Mouse (Mus musculus) midbrain, embryonic 15.5 days (tissue): ENCODE measurements around the gene Kcnd3. TPM values are rescaled to one million over a fixed set of nuclear protein-coding genes. Genes with fewer than 3 reads are reported as not detected.

ENCODE experiments used
- ATAC-seq: fragments of 200-750 bp; cut with Nextera tagmentation; replicated peaks from 2 replicates; pipeline ENCODE4 v1.8.0; 2017; ENCODE audit warnings: moderate TSS enrichment
- H3K27ac ChIP-seq: fragments of 300-500 bp; sonication (generic); 2 replicates; pipeline ENCODE4 v1.5.1; 2015; ENCODE audit warnings: mild to moderate bottlenecking, inconsistent platforms
- H3K27me3 ChIP-seq: fragments of 300-500 bp; sonication (generic); replicated peaks from 2 replicates; pipeline ENCODE4 v1.6.1; 2015; ENCODE audit warnings: inconsistent platforms
- H3K36me3 ChIP-seq: fragments of 300-500 bp; sonication (generic); replicated peaks from 2 replicates; pipeline ENCODE4 v1.6.1; 2015; ENCODE audit warnings: inconsistent platforms
- H3K4me1 ChIP-seq: fragments of 300-500 bp; sonication (generic); 2 replicates; pipeline ENCODE4 v1.6.1; 2015; ENCODE audit warnings: inconsistent platforms
- H3K4me2 ChIP-seq: fragments of 300-500 bp; sonication (generic); 2 replicates; pipeline ENCODE4 v1.6.1; 2015; ENCODE audit warnings: inconsistent platforms, mild to moderate bottlenecking, moderate library complexity
- H3K4me3 ChIP-seq: fragments of 300-500 bp; sonication (generic); 2 replicates; pipeline ENCODE4 v1.5.1; 2015; ENCODE audit warnings: mild to moderate bottlenecking, inconsistent platforms
- H3K9ac ChIP-seq: fragments of 300-500 bp; sonication (generic); 2 replicates; pipeline ENCODE4 v1.6.1; 2015; ENCODE audit warnings: mild to moderate bottlenecking, inconsistent platforms
- H3K9me3 ChIP-seq: fragments of 300-500 bp; sonication (generic); 2 replicates; pipeline ENCODE4 v1.6.1; 2016; ENCODE audit warnings: inconsistent platforms
- WGBS: fragments of 180-500 bp; shearing (Covaris S2); methylation state at CpG from one replicate; pipeline ENCODE4 v1.1.7; 2015; ENCODE audit warnings: mixed read lengths; 5-methylcytosine and 5-hydroxymethylcytosine counted together
- polyA plus RNA-seq: library from polyadenylated mRNA; unstranded; fragments of >200 nt; fragmentation: Nextera tagmentation; extraction: Ambion mirVana; gene quantifications from 2 replicates; pipeline ENCODE4 v1.2.1, GENCODE M21; 2015

Gene Kcnd3
- polyA plus RNA-seq, 1 experiment from 2014 or later: 12.5 TPM

DNA sequence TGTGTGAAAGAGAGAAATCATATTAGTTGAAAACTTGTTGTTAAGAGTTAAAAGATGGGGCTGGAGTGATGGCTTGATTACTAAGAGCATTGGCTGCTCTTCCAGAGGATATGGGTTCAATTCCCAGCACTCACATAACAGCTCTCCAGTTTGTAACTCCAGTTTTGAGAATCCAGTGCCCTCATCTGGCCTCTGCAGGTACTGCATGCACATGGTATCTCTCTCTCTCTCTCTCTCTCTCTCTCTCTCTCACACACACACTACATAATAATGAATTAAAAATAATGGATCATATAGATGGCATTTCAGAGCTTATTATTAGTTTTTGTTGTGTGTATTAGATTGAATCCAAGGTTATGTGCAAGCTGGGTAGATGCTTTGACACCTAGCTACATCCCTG is 29.7 kb upstream of the Kcnd3 start:
- Histone ChIP-seq H3K9ac (no peak overlapping the region), H3K36me3 (no peaks in the 10 kb centered on the region), H3K4me3 (no peak overlapping the region), H3K4me2 (no peak overlapping the region), H3K27ac (no peak overlapping the region), H3K9me3 (no peaks in the 10 kb centered on the region), H3K27me3 (no peaks in the 10 kb centered on the region), H3K4me1 (no peaks in the 10 kb centered on the region)
- ATAC-seq: no peak

DNA sequence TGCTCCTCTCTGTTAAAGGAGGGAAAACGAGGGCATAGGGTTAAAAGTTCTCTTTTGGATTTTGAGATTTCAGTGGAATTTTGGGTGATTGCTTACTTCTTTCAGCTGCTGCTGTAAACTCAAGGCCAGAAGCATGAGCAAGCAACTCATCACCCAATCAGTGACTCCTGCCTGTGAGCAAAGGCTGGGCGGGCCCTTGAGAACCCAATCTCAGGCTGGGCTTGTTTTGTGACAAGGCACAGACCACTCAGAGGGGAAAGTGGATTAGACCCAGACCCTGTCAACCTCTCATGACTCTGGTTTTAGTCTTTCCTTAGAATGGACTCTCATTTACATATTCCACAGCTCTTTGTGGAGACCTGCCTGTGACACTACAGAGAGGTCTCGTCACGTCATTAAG is 28.7 kb upstream of the Kcnd3 start:
- Histone ChIP-seq H3K9me3 (no peaks in the 10 kb centered on the region), H3K4me1 (no peaks in the 10 kb centered on the region), H3K27ac (no peak overlapping the region), H3K36me3 (no peaks in the 10 kb centered on the region), H3K4me3 (no peak overlapping the region), H3K4me2 (no peak overlapping the region), H3K9ac (no peak overlapping the region), H3K27me3 (no peaks in the 10 kb centered on the region)
- 69% methylated on average over 4 of the region's 4 CpGs for WGBS
- ATAC-seq: no peak

DNA sequence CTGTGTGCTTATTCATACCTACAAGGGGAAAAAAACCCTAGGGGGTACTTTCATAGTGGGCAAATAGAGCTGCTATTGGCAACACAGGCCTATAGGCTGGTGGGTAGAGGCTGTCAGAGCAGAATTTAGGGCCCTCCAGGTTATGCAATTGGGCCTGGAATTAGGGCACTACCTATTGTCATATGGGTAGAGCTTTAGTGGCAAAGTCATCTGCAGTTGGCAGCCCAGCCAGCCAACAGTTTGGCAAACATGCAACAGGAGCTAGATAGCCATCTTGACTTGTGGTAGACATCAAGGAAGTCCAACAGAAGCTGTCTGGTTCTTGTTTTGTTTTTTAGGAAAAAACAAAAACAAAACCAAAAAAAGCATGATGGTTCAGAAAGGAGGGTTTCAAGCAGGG is 23.5 kb upstream of the Kcnd3 start:
- Histone ChIP-seq H3K4me1 (no peaks in the 10 kb centered on the region), H3K36me3 (no peaks in the 10 kb centered on the region), H3K4me2 (no peak overlapping the region), H3K27me3 (no peaks in the 10 kb centered on the region), H3K4me3 (no peak overlapping the region), H3K27ac (no peak overlapping the region), H3K9ac (no peak overlapping the region), H3K9me3 (no peaks in the 10 kb centered on the region)
- no peak for ATAC-seq

DNA sequence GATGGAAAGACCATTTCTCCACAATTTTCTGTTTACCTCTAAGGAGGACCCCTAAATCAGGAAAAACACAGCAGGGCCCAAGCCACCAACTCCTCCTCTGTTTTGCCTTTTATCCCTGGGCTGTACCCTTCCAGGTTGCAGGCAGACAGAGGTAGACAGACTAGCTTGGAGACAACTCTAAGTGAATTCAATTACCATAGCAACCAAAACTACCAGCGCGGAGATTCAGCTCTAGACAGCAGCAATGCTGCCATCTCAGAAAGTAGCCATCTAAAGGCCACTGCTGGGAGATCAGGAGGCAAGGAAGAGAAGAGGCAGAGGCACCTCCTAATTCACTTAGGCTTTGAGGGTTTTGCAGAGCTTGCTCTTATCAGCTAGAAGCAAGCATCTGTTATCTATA is 15.7 kb upstream of the Kcnd3 start:
- H3K4me3 ChIP-seq: no peak overlapping the region
- H3K4me1 ChIP-seq: 0 out of 2 replicates have a peak, but pooled peaks cover 5% of the 10 kb centered on the region
- 0 out of 2 replicates have a peak overlapping the region, but pooled peaks have one; percentile 1 for H3K27ac ChIP-seq
- WGBS: 15% methylated on average over 2 of the region's 2 CpGs
- no peaks in the 10 kb centered on the region for H3K9me3 ChIP-seq
- no peaks in the 10 kb centered on the region for H3K27me3 ChIP-seq
- ATAC-seq: peak; percentile 85
- no peak overlapping the region for H3K9ac ChIP-seq
- no peak overlapping the region for H3K4me2 ChIP-seq
- no peaks in the 10 kb centered on the region for H3K36me3 ChIP-seq

DNA sequence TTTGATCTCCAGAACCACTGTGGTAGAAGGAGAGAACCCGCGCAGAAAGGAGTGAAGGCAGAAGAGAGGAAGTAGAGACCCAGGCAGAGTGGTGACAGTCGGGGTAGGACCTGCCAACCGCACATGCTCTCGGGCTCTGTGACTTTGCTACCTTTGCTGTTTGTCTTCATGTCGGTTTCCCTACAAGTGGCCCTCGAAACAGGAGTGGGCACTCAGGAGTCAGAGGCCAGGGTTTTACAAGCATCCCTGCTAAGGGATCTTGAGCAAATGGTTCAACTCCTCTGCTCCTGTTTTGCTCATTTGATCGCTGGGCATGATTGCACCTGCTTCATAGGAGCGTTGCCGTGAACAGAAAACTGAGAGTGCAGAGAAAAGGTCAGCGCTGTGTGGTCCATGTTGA is 15.2 kb upstream of the Kcnd3 start:
- no peak overlapping the region for H3K27ac ChIP-seq
- H3K4me1 ChIP-seq: 0 out of 2 replicates have a peak, but pooled peaks cover 5% of the 10 kb centered on the region
- H3K27me3 ChIP-seq: no peaks in the 10 kb centered on the region
- H3K36me3 ChIP-seq: no peaks in the 10 kb centered on the region
- WGBS: 93% methylated on average over 11 of the region's 11 CpGs
- H3K9ac ChIP-seq: no peak overlapping the region
- no peak overlapping the region for H3K4me3 ChIP-seq
- ATAC-seq: no peak
- H3K4me2 ChIP-seq: no peak overlapping the region
- no peaks in the 10 kb centered on the region for H3K9me3 ChIP-seq

DNA sequence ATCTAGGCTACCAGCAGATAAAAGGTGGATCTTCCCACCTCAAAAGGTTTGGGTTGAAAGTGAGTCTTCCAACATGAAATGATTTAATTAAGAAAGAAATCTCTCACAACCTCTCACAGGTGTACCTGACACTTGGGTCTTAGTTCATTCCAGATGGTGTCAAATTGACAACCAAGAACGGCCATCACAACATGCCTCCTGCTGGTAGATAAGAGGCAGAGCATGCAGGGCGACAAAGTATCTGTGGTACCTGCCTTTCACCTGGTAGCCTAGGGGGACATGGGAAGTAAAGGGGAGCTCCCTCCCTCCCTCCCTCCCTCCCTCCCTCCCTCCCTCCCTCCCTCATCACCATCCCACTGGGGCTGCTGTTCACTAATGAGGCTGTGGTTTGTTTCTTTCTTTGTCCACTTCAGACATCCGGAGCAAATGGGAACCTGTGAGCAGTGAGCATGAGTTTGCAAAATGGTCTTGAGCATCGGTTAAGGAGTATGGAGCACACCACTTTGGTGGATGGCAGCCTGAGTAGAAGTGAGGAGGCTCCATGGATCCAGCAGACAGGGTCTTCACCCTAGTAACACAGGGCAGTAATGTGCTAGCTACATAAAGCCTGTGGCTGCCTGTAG is 11.1 kb upstream of the Kcnd3 start:
- Histone ChIP-seq H3K9me3 (no peaks in the 10 kb centered on the region), H3K4me3 (no peak overlapping the region), H3K27ac (no peak overlapping the region), H3K4me2 (no peak overlapping the region), H3K36me3 (no peaks in the 10 kb centered on the region), H3K27me3 (no peaks in the 10 kb centered on the region), H3K4me1 (0 out of 2 replicates have a peak, but pooled peaks cover 4% of the 10 kb centered on the region), H3K9ac (no peak overlapping the region)
- WGBS: 73% methylated on average over 4 of the region's 4 CpGs
- no peak for ATAC-seq

DNA sequence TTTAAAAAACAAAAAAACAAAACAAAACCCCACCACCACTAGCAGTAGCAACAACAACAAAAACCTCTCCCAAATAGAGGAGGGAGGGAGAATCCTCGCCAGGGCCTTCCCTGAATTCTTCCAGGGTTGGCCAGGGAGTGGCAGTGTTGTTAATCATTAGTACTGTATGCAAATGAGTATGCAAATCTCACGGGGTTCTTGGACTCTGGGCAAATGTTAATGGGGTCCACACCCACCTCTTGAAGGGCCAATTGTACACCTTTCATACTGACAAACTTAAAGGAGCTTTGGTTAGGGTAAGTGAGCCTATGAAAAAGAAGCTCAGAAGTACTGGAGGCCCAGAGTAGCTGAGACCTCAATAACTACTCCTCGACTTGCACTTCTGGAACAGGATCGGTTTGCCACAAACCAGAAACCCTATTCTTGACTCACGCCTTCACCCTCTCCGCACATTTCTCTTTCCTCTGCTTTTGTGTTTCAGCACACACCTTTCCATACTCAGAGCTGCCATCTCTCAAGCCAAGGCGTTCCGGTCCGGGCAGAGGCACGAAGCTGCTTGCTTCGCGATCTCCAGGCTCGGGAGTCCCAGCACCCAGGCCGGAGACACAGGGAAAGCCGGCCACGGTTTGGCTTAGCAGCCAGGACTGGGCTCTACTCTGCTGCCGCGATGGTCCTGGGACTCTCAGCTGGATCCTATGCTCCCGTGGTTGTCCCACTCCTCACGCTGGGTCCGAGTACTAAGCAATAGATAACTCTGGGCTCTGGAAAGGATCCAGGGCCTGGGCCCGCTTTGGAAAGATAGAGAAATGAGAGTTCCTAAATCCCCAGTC is 1.3 kb upstream of the Kcnd3 start:
- H3K9me3 ChIP-seq: no peaks in the 10 kb centered on the region
- peak overlapping the region; percentile 84 for H3K27ac ChIP-seq
- WGBS: 1% methylated on average over 22 of the region's 22 CpGs
- H3K36me3 ChIP-seq: no peaks in the 10 kb centered on the region
- peak; percentile 18 for ATAC-seq
- peak overlapping the region; percentile 72; the same call in 1 of the 2 replicates for H3K9ac ChIP-seq
- peak overlapping the region; percentile 86 for H3K4me2 ChIP-seq
- H3K4me1 ChIP-seq: peaks cover 40% of the 10 kb centered on the region
- H3K27me3 ChIP-seq: no peaks in the 10 kb centered on the region; the same call in 1 of the 2 replicates
- H3K4me3 ChIP-seq: peak overlapping the region; percentile 65

DNA sequence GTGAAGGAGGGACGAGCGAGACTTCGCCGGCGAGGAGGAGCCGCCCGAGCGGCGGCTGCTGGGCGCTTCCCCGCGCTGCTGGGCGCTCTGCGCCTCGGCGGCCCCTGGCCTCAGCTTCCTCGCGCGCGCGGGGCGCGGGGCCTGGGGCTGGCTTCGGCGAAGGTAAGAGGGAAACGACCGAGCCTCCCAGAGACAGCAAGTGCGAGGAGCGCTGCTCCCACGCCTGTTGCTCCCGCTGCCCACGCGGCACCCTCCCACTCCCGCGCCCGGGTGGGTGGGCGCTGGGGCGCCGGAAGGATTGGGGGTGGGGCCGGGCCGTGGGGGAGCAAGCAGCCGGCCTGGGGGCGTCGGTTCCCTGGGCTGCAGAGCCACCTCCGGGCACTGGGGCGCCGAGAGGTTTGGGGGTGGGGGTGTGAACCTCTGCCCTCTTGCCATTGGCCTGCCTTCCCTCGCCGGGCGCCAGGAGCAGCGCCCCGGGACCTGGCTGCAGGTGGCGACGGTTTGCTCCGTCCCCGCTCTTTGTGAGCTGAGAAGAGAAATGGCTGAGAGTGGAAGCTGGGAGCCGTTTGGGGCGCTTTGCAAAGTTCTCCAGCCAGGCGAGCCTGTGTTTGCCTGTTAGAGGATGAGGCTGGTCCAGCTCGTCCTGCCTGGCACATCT is 555 bp downstream of the Kcnd3 start:
- Histone ChIP-seq H3K36me3 (no peaks in the 10 kb centered on the region), H3K4me3 (peak overlapping the region; percentile 65), H3K27me3 (no peaks in the 10 kb centered on the region; the same call in 1 of the 2 replicates), H3K9me3 (no peaks in the 10 kb centered on the region), H3K4me2 (peak overlapping the region; percentile 86), H3K4me1 (peaks cover 40% of the 10 kb centered on the region), H3K27ac (peak overlapping the region; percentile 84), H3K9ac (peak overlapping the region; percentile 72)
- ATAC-seq: peak; percentile 65
- under 1% methylated on average over 54 of the region's 60 CpGs for WGBS

DNA sequence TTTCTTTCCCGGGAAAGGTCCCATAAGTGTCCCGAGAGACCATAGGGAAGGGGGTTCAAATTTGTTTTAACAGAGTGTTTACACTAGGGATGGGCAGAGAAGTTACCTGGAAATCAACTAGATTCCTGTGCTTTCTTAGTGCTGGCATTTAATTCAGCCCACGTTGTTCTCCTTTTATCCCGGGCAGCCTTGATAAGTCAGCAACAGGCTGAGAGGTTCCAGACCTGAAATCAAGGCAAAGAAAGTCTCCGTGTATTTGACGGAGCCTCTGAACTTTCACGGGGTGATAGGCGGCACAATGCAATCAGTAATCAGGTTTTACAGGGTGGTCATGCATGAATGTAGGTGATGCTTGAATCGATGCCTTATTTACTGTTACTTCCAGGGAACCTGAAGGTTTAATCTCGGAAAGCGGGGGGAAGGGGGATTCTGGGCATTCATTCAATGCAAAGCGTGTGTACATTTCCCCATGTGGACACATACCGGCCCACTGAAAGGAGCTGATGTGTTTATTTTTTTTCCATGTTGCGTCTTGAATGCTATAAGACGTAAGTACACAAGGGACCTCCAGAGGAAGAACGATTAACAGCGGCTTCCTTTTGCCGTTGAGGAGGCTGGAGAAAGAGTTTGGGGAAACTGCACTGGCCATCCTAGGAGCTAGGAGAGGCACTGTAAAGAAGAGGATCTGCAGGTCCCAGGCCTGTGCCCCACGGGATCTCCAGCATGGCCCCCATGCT is 1.3 kb downstream of the Kcnd3 start:
- ATAC-seq: no peak
- H3K27me3 ChIP-seq: no peaks in the 10 kb centered on the region; the same call in 1 of the 2 replicates
- no peaks in the 10 kb centered on the region for H3K36me3 ChIP-seq
- peak overlapping the region; percentile 65 for H3K4me3 ChIP-seq
- H3K9me3 ChIP-seq: no peaks in the 10 kb centered on the region
- under 1% methylated on average over 19 of the region's 19 CpGs for WGBS
- H3K27ac ChIP-seq: peak overlapping the region; percentile 84
- peak overlapping the region; percentile 72 for H3K9ac ChIP-seq
- H3K4me2 ChIP-seq: peak overlapping the region; percentile 86
- H3K4me1 ChIP-seq: peaks cover 40% of the 10 kb centered on the region

DNA sequence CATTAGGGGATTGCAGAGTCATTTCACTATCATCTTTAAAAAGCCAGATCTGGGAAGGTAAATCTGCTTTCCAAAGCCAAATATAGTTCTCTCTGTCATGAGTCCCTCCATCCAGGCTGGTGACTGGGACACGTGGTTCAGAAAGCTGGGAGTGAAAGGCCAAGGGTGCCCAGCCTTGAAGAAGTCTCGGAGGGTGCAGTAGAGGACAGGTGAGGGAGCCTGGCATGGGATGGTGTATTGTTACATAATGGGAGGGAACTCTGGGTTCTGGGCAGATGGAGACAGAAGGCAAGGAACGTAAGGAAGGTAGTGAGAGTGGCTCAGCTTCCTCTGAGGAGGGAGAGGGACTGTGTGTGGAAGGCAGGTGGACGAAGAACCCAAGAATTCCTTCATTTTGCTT is 5.5 kb downstream of the Kcnd3 start:
- WGBS: 90% methylated on average over 4 of the region's 4 CpGs
- ATAC-seq: no peak
- H3K9ac ChIP-seq: no peak overlapping the region

DNA sequence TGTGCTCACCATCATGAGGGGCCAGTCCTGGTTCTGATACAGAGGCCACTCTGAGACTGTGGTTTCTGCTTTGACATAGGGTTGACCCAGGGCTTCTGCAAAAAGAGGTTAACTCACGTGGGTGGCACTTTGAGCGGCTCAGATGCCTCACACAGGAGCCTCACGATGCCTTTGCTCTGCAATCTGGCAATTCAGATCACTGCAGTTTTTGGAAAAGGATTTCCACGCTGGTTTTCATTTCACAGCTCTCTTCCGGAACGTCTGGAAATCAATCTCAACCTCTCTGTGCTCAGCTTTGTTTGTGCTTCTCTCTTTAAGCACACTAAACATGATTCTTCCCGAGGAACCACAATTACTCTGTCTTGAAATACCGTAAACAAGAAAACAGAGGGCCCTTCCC is 14.4 kb downstream of the Kcnd3 start:
- Histone ChIP-seq H3K4me1 (no peaks in the 10 kb centered on the region; the same call in 1 of the 2 replicates), H3K9me3 (no peaks in the 10 kb centered on the region), H3K4me3 (no peak overlapping the region), H3K27me3 (no peaks in the 10 kb centered on the region), H3K9ac (no peak overlapping the region), H3K36me3 (no peaks in the 10 kb centered on the region), H3K4me2 (no peak overlapping the region), H3K27ac (no peak overlapping the region)
- 74% methylated on average over 8 of the region's 8 CpGs for WGBS
- ATAC-seq: no peak

More for the DNA sequence above, 5.5 kb downstream of the Kcnd3 start:
- no peak overlapping the region for H3K4me3 ChIP-seq
- H3K27ac ChIP-seq: no peak overlapping the region
- peaks cover 10% of the 10 kb centered on the region for H3K36me3 ChIP-seq
- H3K9me3 ChIP-seq: no peaks in the 10 kb centered on the region
- no peak overlapping the region for H3K4me2 ChIP-seq
- H3K27me3 ChIP-seq: no peaks in the 10 kb centered on the region; the same call in 1 of the 2 replicates
- peaks cover 28% of the 10 kb centered on the region for H3K4me1 ChIP-seq

DNA sequence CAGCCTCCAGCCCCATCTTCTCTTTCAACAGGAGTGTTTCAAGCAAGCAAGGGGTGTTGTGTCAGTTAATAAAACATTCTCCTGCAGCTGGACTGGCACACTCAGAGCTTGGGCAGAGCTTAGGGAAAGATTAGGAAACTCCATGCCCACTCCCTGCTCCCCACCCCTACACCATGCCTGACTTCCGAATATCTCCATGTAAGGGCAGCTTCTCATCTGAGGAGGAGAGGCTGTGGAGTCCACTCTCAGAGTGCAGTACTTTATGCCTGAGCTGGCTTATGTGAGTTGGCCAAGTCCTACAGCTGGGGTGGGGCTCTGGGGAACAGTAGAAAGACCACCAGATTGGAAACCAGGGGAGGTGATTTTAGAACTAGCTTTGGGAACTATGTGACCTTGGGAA is 20.4 kb downstream of the Kcnd3 start:
- no peaks in the 10 kb centered on the region for H3K9me3 ChIP-seq
- H3K4me2 ChIP-seq: no peak overlapping the region
- no peaks in the 10 kb centered on the region for H3K36me3 ChIP-seq
- no peaks in the 10 kb centered on the region for H3K27me3 ChIP-seq
- H3K4me3 ChIP-seq: no peak overlapping the region
- WGBS: 86% methylated on average over 1 of the region's 1 CpGs
- no peaks in the 10 kb centered on the region for H3K4me1 ChIP-seq
- H3K27ac ChIP-seq: no peak overlapping the region
- no peak overlapping the region for H3K9ac ChIP-seq
- ATAC-seq: no peak
